Mouse (Mus musculus): Measurements from ENCODE around the gene Galntl6. TPM values are rescaled to one million over a fixed set of nuclear protein-coding genes. Genes with fewer than 3 reads are reported as not detected.

The Galntl6 gene
- polyA plus RNA-seq, 1 experiment from 2014 or later: 0.33 TPM

- no peak overlapping the region for H3K27ac ChIP-seq (ENCODE audit: low read depth, low read length)
- H3K9ac ChIP-seq (ENCODE audit: low read length): no peak overlapping the region
- no peak overlapping the region for H3K4me3 ChIP-seq (ENCODE audit: low read depth, low read length)
- H3K36me3 ChIP-seq (ENCODE audit: control insufficient read depth, insufficient read depth, low read length): no peaks in the 10 kb centered on the region
- H3K4me2 ChIP-seq: no peak overlapping the region
- no peak for ATAC-seq (ENCODE audit: low FRiP score)
- H3K9me3 ChIP-seq (ENCODE audit: control insufficient read depth, low read length): no peaks in the 10 kb centered on the region
- DNase-seq (ENCODE audit: low spot score, missing footprints): no peak
- H3K4me1 ChIP-seq (ENCODE audit: control insufficient read depth, insufficient read depth, low read length): peaks cover 4% of the 10 kb centered on the region; the same call in 1 of the 2 replicates
- 78% methylated on average over 2 of the region's 2 CpGs for WGBS
- H3K27me3 ChIP-seq (ENCODE audit: control insufficient read depth, insufficient read depth, low read length): no peaks in the 10 kb centered on the region
Observed at GRCm38 (mm10) chr8:57728276-57728675, 1184.2 kb downstream of the Galntl6 start.

GRCm38 (mm10) chr8:57724843-57725627, 1187.4 kb downstream of the Galntl6 start:
- no peak for DNase-seq (ENCODE audit: low spot score, missing footprints)
- Histone ChIP-seq H3K27ac (ENCODE audit: low read depth, low read length) (no peak overlapping the region), H3K9me3 (ENCODE audit: control insufficient read depth, low read length) (no peaks in the 10 kb centered on the region), H3K4me1 (ENCODE audit: control insufficient read depth, insufficient read depth, low read length) (no peaks in the 10 kb centered on the region), H3K27me3 (ENCODE audit: control insufficient read depth, insufficient read depth, low read length) (no peaks in the 10 kb centered on the region), H3K4me3 (ENCODE audit: low read depth, low read length) (no peak overlapping the region), H3K36me3 (ENCODE audit: control insufficient read depth, insufficient read depth, low read length) (no peaks in the 10 kb centered on the region), H3K9ac (ENCODE audit: low read length) (no peak overlapping the region), H3K4me2 (no peak overlapping the region)
- 93% methylated on average over 13 of the region's 13 CpGs for WGBS
- no peak for ATAC-seq (ENCODE audit: low FRiP score)

Other genes starting within 250 kb of the Galntl6 start
- gene BC030500, start 885 bp downstream of the Galntl6 start, polyA plus RNA-seq (2014; fragmentation: Nextera tagmentation; extraction: Ambion mirVana): 0.97 and 1.7 TPM in 2 replicates